Mouse (Mus musculus): Measurements from ENCODE around the gene Zfp64. TPM values are rescaled to one million over a fixed set of nuclear protein-coding genes. Genes with fewer than 3 reads are reported as not detected.

Gene Zfp64
- polyA plus RNA-seq, 1 experiment from 2014 or later, result 12.9 TPM

DNA sequence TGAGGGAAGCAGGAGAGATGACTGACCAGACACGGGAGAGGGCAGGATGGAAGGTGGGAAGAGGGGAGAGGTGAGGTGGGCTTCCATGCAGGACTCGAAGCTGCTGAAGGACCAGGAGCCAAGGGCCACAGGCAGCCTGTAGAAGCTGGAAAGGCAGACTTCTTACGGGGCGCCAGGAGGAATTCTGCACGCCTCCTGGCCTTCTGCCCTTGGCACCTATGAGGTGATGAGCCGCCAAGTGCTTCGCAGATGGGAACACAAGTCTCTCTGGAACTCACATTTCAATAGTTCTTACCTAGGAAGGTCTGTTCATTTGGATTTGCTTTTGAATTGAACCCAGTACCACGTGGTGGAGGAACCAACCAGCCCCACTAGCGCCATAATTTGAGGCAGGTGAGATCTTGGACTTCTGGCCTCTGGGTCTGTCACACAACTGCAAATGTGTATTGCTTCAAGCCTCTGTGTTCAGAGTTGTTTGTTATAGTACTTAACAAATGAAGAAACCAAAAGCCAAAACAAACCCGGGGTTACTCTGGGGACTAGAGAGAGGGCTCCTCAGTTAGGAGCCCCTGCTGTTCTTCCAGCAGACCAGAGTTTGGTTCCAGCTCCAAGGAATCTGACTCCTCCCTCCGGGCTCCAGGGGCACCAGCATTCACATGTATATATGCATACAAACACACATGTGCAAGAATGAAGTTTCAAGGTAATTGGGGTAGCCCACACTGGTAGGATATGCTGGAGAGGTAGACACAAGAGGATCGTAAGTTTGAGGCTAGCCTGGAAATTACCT, 12.9 kb upstream of the Zfp64 start:
- TF ChIP-seq CTCF (IDR thresholded peaks at IDR 0.05; ENCODE audit: low read depth), result no peak
- no peak overlapping the region for H3K4me2 ChIP-seq (replicated peaks; ENCODE audit: low read depth)
- H3K36me3 ChIP-seq (ENCODE audit: control insufficient read depth, insufficient read depth), result no peaks in the 10 kb centered on the region
- H3K4me3 ChIP-seq (ENCODE audit: low read depth, low read length), result no peak overlapping the region
- H3K27me3 ChIP-seq (replicated peaks; ENCODE audit: control insufficient read depth, insufficient read depth, low read length), result no peaks in the 10 kb centered on the region
- 81% methylated on average over 12 of the region's 12 CpGs for WGBS
- H3K27ac ChIP-seq (ENCODE audit: low read depth, low read length), result no peak overlapping the region
- H3K9me3 ChIP-seq (ENCODE audit: control insufficient read depth), result no peaks in the 10 kb centered on the region
- ATAC-seq, result no peak
- H3K4me1 ChIP-seq (replicated peaks; ENCODE audit: control insufficient read depth, insufficient read depth, low read length), result no peaks in the 10 kb centered on the region
- H3K9ac ChIP-seq (ENCODE audit: low read depth, low read length), result no peak overlapping the region

DNA sequence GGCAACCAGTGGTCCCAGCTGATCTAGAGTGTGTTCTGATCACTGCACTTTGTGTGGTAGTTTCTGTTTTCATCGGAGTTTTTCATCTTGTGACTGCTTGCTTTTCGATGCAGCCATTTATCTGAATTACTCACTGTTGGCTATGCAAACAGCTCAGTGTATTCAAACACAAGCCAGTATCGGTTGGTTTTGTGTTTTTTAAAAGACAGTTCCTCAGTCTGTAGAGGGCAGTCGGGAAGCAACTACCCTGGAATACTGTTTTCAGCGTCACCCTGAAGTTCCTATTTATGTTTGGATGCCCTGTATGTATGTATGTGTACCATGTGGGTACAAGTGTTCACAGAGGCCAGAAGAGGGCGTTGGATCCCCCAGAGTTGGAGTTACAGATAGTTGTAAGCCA, 11.1 kb upstream of the Zfp64 start:
- 70% methylated on average over 6 of the region's 6 CpGs for WGBS
- Histone ChIP-seq H3K27ac (ENCODE audit: low read depth, low read length) (no peak overlapping the region), H3K9ac (ENCODE audit: low read depth, low read length) (no peak overlapping the region), H3K4me1 (replicated peaks; ENCODE audit: control insufficient read depth, insufficient read depth, low read length) (no peaks in the 10 kb centered on the region), H3K27me3 (replicated peaks; ENCODE audit: control insufficient read depth, insufficient read depth, low read length) (no peaks in the 10 kb centered on the region), H3K36me3 (ENCODE audit: control insufficient read depth, insufficient read depth) (no peaks in the 10 kb centered on the region), H3K4me2 (replicated peaks; ENCODE audit: low read depth) (no peak overlapping the region), H3K9me3 (ENCODE audit: control insufficient read depth) (no peaks in the 10 kb centered on the region), H3K4me3 (ENCODE audit: low read depth, low read length) (no peak overlapping the region)
- TF ChIP-seq CTCF (IDR thresholded peaks at IDR 0.05; ENCODE audit: low read depth), result no peak
- no peak for ATAC-seq

DNA sequence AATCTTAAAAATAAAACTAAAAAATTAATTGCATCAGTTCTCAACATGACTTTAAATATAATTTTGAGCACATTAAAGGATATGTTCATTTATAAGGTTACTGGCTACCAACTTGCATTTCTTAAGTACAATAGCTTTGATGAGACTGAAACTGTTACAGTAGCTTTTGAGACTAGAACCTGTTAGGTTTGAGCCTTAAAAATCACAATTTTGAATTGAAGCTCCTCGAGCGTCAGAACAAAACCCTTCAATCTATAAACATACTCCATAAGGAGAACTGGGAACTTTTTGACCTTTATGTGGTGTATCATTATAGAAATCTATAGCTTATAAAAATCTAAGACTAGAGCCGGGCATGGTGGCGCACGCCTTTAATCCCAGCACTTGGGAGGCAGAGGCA, 9.5 kb upstream of the Zfp64 start:
- no peak overlapping the region for H3K4me3 ChIP-seq (ENCODE audit: low read depth, low read length)

DNA sequence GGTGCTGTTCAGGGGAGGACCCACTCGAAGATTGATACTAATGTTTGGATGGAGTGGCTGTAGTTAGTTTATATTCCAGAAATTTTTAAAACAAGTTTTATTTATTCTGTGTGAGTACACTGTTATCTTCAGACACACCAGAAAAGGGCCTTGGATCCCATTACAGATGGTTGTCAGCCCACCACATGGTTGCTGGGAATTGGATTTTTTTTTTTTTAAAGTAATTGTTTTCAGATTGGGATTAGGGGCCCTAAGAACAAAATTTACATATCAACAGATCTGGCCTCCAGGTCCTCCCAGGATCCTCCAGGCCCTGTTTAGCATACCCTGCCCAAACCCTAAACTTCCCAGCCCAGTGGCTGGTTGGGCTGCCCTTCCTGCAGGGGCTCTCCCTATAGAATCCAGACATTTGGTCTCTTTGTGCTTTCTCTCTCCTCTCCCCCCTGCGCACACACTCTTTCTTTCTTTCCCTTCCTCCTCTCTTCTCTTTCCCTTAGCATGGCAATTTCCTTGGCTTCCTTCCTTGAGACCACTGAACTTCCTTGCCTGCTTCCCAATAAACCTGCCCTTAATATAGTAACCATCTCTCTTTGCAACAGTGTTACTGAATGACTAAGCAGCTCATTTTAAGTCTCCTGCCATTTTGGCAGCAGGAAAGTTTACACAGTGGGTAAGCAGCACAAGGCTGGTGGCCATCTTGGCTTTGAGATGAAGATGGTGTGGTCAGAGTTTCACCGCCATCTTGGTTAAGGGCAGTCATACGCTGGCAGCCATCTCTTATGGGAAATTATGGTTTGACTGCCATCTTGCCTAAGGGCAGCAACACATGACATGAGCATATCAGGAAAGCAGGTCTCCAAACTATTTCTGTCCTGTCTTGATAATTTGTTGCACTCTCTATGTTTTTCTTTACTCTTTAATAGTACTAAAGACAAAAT, 6.6 kb upstream of the Zfp64 start:
- no peaks in the 10 kb centered on the region for H3K4me1 ChIP-seq (replicated peaks; ENCODE audit: control insufficient read depth, insufficient read depth, low read length)
- 88% methylated on average over 4 of the region's 4 CpGs for WGBS
- no peak overlapping the region for H3K4me3 ChIP-seq (ENCODE audit: low read depth, low read length)
- no peak overlapping the region for H3K27ac ChIP-seq (ENCODE audit: low read depth, low read length)
- H3K9ac ChIP-seq (ENCODE audit: low read depth, low read length), result no peak overlapping the region
- no peaks in the 10 kb centered on the region for H3K27me3 ChIP-seq (replicated peaks; ENCODE audit: control insufficient read depth, insufficient read depth, low read length)
- no peaks in the 10 kb centered on the region for H3K9me3 ChIP-seq (ENCODE audit: control insufficient read depth)
- ATAC-seq, result no peak
- no peak overlapping the region for H3K4me2 ChIP-seq (replicated peaks; ENCODE audit: low read depth)
- no peak for TF ChIP-seq CTCF (IDR thresholded peaks at IDR 0.05; ENCODE audit: low read depth)
- H3K36me3 ChIP-seq (ENCODE audit: control insufficient read depth, insufficient read depth), result no peaks in the 10 kb centered on the region

More for the DNA sequence above, 9.5 kb upstream of the Zfp64 start:
- Histone ChIP-seq H3K27ac (ENCODE audit: low read depth, low read length) (no peak overlapping the region), H3K9ac (ENCODE audit: low read depth, low read length) (no peak overlapping the region), H3K4me2 (replicated peaks; ENCODE audit: low read depth) (no peak overlapping the region), H3K9me3 (ENCODE audit: control insufficient read depth) (no peaks in the 10 kb centered on the region), H3K4me1 (replicated peaks; ENCODE audit: control insufficient read depth, insufficient read depth, low read length) (no peaks in the 10 kb centered on the region), H3K27me3 (replicated peaks; ENCODE audit: control insufficient read depth, insufficient read depth, low read length) (no peaks in the 10 kb centered on the region), H3K36me3 (ENCODE audit: control insufficient read depth, insufficient read depth) (no peaks in the 10 kb centered on the region)
- no peak for TF ChIP-seq CTCF (IDR thresholded peaks at IDR 0.05; ENCODE audit: low read depth)
- 96% methylated on average over 5 of the region's 5 CpGs for whole genome bisulfite sequencing
- no peak for ATAC-seq

DNA sequence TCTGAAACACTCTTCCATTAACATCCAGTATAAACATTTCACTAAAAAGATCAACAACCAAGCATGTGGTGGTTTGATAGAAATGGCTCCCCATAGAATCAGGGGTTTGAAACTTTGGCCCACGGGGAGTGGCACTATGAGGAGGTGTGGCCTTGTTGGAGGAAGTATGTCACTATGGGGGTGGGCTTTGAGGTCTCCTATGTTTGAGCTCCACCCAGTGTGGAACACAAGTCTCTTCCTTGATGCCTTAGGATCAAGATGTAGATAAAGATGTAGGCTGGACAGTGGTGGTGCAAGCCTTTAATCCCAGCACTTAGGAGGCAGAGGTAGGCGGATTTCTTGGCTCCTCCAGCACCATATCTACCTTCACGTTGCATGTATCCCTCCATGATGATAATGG, 5.4 kb upstream of the Zfp64 start:
- Histone ChIP-seq H3K27ac (ENCODE audit: low read depth, low read length) (no peak overlapping the region), H3K36me3 (ENCODE audit: control insufficient read depth, insufficient read depth) (no peaks in the 10 kb centered on the region), H3K4me1 (replicated peaks; ENCODE audit: control insufficient read depth, insufficient read depth, low read length) (no peaks in the 10 kb centered on the region), H3K27me3 (replicated peaks; ENCODE audit: control insufficient read depth, insufficient read depth, low read length) (no peaks in the 10 kb centered on the region), H3K9ac (ENCODE audit: low read depth, low read length) (no peak overlapping the region), H3K4me2 (replicated peaks; ENCODE audit: low read depth) (no peak overlapping the region), H3K4me3 (ENCODE audit: low read depth, low read length) (no peak overlapping the region), H3K9me3 (ENCODE audit: control insufficient read depth) (no peaks in the 10 kb centered on the region)
- 85% methylated on average over 3 of the region's 3 CpGs for WGBS
- ATAC-seq, result no peak
- TF ChIP-seq CTCF (IDR thresholded peaks at IDR 0.05; ENCODE audit: low read depth), result no peak

DNA sequence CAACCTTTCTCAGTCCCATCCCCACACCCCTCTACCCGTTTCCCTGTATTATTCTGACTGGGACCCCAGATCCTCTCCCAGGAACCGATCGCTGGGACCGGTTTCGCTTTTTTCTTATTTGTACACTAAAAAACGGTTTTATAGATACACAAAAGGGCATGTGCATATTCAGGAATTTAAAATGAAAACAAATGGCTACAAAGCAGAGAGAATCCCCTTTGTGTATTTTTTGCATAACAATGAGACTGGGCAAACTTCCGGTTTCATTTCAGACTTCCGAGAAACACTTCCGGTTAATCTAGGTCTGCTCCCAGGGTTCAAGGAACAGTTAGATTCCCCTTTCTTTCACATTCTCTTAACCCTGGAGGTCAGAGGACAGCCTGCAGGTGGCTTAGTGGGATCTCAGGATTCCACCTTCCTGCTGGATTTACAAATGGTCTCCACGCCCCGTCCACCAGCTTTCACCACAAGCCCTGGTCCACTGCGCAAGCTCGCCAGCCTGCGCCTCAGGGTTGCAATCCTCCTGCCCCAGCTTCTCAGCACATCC, 4.0 kb upstream of the Zfp64 start:
- Histone ChIP-seq H3K27ac (ENCODE audit: low read depth, low read length) (no peak overlapping the region), H3K9ac (ENCODE audit: low read depth, low read length) (no peak overlapping the region), H3K4me2 (replicated peaks; ENCODE audit: low read depth) (no peak overlapping the region), H3K36me3 (ENCODE audit: control insufficient read depth, insufficient read depth) (no peaks in the 10 kb centered on the region), H3K4me1 (replicated peaks; ENCODE audit: control insufficient read depth, insufficient read depth, low read length) (no peaks in the 10 kb centered on the region), H3K27me3 (replicated peaks; ENCODE audit: control insufficient read depth, insufficient read depth, low read length) (no peaks in the 10 kb centered on the region), H3K9me3 (ENCODE audit: control insufficient read depth) (no peaks in the 10 kb centered on the region), H3K4me3 (ENCODE audit: low read depth, low read length) (no peak overlapping the region)
- no peak for TF ChIP-seq CTCF (IDR thresholded peaks at IDR 0.05; ENCODE audit: low read depth)
- ATAC-seq, result no peak
- 79% methylated on average over 14 of the region's 14 CpGs for WGBS
